Mouse (Mus musculus): ENCODE data around the gene Grik1. TPM values are rescaled to one million over a fixed set of nuclear protein-coding genes. Genes with fewer than 3 reads are reported as not detected.
A peak's percentile ranks its signal among the peaks of the same experiment; 100 is the strongest.

Gene Grik1
- 4.9 and 5.2 TPM in 2 replicates for polyA plus RNA-seq (2016; fragmentation: Nextera tagmentation; extraction: Ambion mirVana)

DNA sequence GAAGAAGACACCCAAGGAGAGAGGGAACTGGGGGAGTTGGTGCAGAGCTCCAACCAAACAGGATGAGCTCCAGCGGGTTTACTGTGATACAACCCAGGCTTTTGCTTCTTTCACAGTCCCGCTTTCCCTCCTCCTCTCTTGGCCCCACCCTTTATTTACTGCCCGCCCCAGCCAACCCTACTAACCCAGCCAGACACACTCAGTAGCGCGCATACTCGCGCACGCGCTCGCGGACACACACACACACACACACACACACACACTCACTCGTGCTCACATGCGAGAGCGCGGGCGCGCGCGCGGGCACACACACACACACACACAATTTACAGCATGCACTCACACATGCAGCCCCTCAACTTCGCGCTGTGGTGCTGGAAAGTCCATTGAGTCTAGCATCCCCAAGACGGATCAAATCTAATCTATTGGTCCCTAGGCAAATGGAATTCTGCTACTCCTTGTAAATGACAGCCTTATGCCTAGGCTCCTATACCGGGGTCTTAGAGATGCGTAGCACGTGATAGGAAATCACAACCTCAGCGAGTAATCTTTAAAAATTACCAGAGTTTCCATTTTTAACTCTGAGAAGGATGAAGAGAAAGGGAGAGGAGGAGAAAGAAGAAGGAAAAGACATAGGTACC lies at the start of gene Grik1:
Gene Grik1, minus strand, starts transcription at position 134 of the 641 bp plus-strand sequence.
- under 1% methylated on average over 25 of the region's 27 CpGs for WGBS
- H3K9me3 ChIP-seq, result no peaks in the 10 kb centered on the region
- peak; percentile 88 for ATAC-seq (ENCODE audit: low FRiP score, low read depth)
- no peaks in the 10 kb centered on the region for H3K36me3 ChIP-seq
- H3K27me3 ChIP-seq, result peaks cover 44% of the 10 kb centered on the region
- peak within 1 kb of the TSS; percentile 48 for H3K4me3 ChIP-seq
- H3K27ac ChIP-seq (replicated peaks), result no peak within 1 kb of the TSS
- 0 out of 2 replicates have a peak, but pooled peaks cover 4% of the 10 kb centered on the region for H3K4me1 ChIP-seq
- H3K4me2 ChIP-seq (replicated peaks), result peak within 1 kb of the TSS; percentile 83
- H3K9ac ChIP-seq (replicated peaks), result peak within 1 kb of the TSS; percentile 48

GRCm38 (mm10) chr16:88294209-88294608 lies 4.1 kb upstream of the Grik1 start:
- Histone ChIP-seq H3K36me3 (no peaks in the 10 kb centered on the region), H3K9me3 (no peaks in the 10 kb centered on the region), H3K27me3 (peaks cover 27% of the 10 kb centered on the region), H3K4me1 (0 out of 2 replicates have a peak, but pooled peaks cover under 1% of the 10 kb centered on the region), H3K9ac (replicated peaks) (no peak overlapping the region), H3K4me2 (replicated peaks) (no peak overlapping the region), H3K27ac (replicated peaks) (no peak overlapping the region), H3K4me3 (no peak overlapping the region)
- 52% methylated on average over 3 of the region's 3 CpGs for WGBS
- ATAC-seq (ENCODE audit: low FRiP score, low read depth), result no peak

- Histone ChIP-seq H3K4me2 (replicated peaks) (peak overlapping the region; percentile 83), H3K4me3 (peak overlapping the region; percentile 48), H3K36me3 (no peaks in the 10 kb centered on the region), H3K4me1 (0 out of 2 replicates have a peak, but pooled peaks cover 4% of the 10 kb centered on the region), H3K9ac (replicated peaks) (peak overlapping the region; percentile 48), H3K9me3 (no peaks in the 10 kb centered on the region), H3K27me3 (peaks cover 44% of the 10 kb centered on the region), H3K27ac (replicated peaks) (no peak overlapping the region)
- under 1% methylated on average over 40 of the region's 40 CpGs for WGBS
- peak; percentile 75 for ATAC-seq (ENCODE audit: low FRiP score, low read depth)
These were observed 514 bp downstream of the Grik1 start for GRCm38 (mm10) chr16:88289421-88290081.

DNA sequence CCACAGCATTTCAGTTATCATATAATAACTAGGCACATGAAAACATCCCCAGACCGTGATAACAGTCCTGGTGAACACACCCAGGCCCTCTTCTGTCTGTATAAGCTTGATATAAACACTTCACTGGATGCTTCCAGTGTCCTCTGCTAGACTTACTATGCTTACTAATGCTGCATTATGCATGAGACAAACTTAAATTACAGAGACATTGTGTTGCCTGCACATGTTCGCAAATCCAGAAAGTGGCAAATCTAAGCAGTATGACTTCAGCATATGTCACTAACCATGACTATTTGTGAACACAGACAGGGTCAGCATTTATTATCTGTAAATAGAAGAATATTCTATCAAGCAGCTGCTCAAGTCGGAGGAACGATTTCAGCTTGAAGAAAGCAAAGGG lies 31.7 kb downstream of the Grik1 start:
- no peak overlapping the region for H3K4me3 ChIP-seq
- WGBS, result 67% methylated on average over 4 of the region's 4 CpGs
- H3K9ac ChIP-seq (replicated peaks), result no peak overlapping the region
- ATAC-seq (ENCODE audit: low FRiP score, low read depth), result no peak
- H3K27ac ChIP-seq (replicated peaks), result no peak overlapping the region
- no peaks in the 10 kb centered on the region for H3K4me1 ChIP-seq
- no peaks in the 10 kb centered on the region for H3K27me3 ChIP-seq
- no peaks in the 10 kb centered on the region for H3K9me3 ChIP-seq
- H3K36me3 ChIP-seq, result no peaks in the 10 kb centered on the region
- no peak overlapping the region for H3K4me2 ChIP-seq (replicated peaks)

DNA sequence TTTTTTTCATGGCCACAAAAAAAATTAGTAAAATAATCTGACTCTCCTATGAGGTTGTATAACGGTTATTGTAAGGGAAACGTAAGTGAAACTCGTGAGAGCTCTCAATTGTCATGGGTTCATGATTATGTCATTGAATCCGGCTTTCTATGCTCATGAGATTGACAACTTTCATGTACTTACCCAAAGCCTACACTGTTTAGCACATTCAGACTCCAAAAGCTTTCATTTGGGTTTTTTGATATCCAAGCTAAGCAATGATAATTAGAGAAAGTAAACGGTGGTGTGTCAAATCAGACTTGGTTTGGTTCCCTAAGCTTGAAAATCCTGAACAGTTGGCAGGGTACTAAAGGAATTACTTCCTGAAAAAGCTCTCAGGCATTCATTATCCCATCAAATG lies 33.0 kb downstream of the Grik1 start:
- WGBS, result 54% methylated on average over 5 of the region's 5 CpGs
- H3K9me3 ChIP-seq, result no peaks in the 10 kb centered on the region
- H3K27ac ChIP-seq (replicated peaks), result no peak overlapping the region
- no peak overlapping the region for H3K4me3 ChIP-seq
- H3K36me3 ChIP-seq, result no peaks in the 10 kb centered on the region
- H3K27me3 ChIP-seq, result no peaks in the 10 kb centered on the region
- H3K4me2 ChIP-seq (replicated peaks), result no peak overlapping the region
- ATAC-seq (ENCODE audit: low FRiP score, low read depth), result no peak
- H3K4me1 ChIP-seq, result no peaks in the 10 kb centered on the region
- no peak overlapping the region for H3K9ac ChIP-seq (replicated peaks)

DNA sequence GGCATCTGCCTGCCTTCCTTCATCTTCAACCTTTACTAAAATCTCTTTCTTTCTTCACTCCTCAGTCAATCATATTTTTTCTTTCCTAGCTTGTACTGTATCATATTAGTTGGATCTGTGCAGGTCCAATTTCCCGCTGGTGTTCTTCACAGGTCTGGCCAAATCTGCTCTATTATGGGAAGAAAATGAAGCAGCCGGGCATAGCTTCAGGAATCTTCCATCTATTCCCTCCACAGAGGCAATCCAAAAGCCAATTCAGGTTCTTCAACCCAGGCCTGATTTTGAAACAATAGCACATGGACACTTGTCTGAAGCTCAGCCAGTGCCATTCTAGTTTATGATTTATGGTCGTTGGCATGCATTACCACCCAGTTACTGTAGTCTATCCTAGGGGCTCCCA lies 34.0 kb downstream of the Grik1 start:
- WGBS, result 86% methylated on average over 3 of the region's 3 CpGs
- no peaks in the 10 kb centered on the region for H3K9me3 ChIP-seq
- no peaks in the 10 kb centered on the region for H3K27me3 ChIP-seq
- H3K4me1 ChIP-seq, result no peaks in the 10 kb centered on the region
- H3K9ac ChIP-seq (replicated peaks), result no peak overlapping the region
- no peak for ATAC-seq (ENCODE audit: low FRiP score, low read depth)
- H3K4me2 ChIP-seq (replicated peaks), result no peak overlapping the region
- no peak overlapping the region for H3K4me3 ChIP-seq
- H3K36me3 ChIP-seq, result no peaks in the 10 kb centered on the region
- H3K27ac ChIP-seq (replicated peaks), result no peak overlapping the region

DNA sequence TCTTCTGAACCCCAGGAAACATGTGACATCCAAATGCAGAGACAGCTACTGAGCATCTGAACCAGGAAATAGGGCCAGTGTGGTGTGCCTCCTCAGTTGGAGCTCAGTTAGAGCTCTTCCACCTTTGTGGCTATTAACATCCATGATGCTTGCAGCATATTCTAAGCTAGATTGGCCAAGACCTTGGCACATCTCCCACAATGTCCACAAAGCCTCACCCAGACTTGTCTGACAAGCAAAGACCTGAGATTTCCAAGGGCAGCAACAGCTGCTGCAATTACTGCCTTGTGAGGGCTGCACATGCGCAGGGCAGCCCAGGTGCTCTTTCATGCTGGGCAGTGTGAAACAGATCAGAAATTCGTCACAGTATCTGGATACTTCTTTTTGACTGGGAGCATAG lies 37.4 kb downstream of the Grik1 start:
- Histone ChIP-seq H3K9ac (replicated peaks) (no peak overlapping the region), H3K27me3 (no peaks in the 10 kb centered on the region), H3K27ac (replicated peaks) (no peak overlapping the region), H3K4me1 (peaks cover 7% of the 10 kb centered on the region; the same call in 1 of the 2 replicates), H3K4me2 (replicated peaks) (no peak overlapping the region), H3K9me3 (no peaks in the 10 kb centered on the region), H3K4me3 (no peak overlapping the region), H3K36me3 (no peaks in the 10 kb centered on the region)
- WGBS, result 88% methylated on average over 2 of the region's 2 CpGs
- ATAC-seq (ENCODE audit: low FRiP score, low read depth), result no peak

- Histone ChIP-seq H3K4me1 (peaks cover 7% of the 10 kb centered on the region; the same call in 1 of the 2 replicates), H3K36me3 (no peaks in the 10 kb centered on the region), H3K27ac (replicated peaks) (no peak overlapping the region), H3K9ac (replicated peaks) (no peak overlapping the region), H3K4me3 (no peak overlapping the region), H3K4me2 (replicated peaks) (no peak overlapping the region), H3K9me3 (no peaks in the 10 kb centered on the region), H3K27me3 (no peaks in the 10 kb centered on the region)
- 66% methylated on average over 5 of the region's 5 CpGs for WGBS
- ATAC-seq (ENCODE audit: low FRiP score, low read depth), result no peak
These were observed 39.0 kb downstream of the Grik1 start for GRCm38 (mm10) chr16:88251049-88251448.

GRCm38 (mm10) chr16:88249825-88250224 lies 40.2 kb downstream of the Grik1 start:
- peaks cover 7% of the 10 kb centered on the region; the same call in 1 of the 2 replicates for H3K4me1 ChIP-seq
- no peaks in the 10 kb centered on the region for H3K36me3 ChIP-seq
- no peaks in the 10 kb centered on the region for H3K9me3 ChIP-seq
- no peaks in the 10 kb centered on the region for H3K27me3 ChIP-seq
- no peak overlapping the region; the same call in 1 of the 2 replicates for H3K4me2 ChIP-seq (replicated peaks)
- no peak overlapping the region for H3K4me3 ChIP-seq
- ATAC-seq (ENCODE audit: low FRiP score, low read depth), result peak; percentile 67
- WGBS, result 16% methylated on average over 3 of the region's 3 CpGs
- no peak overlapping the region for H3K9ac ChIP-seq (replicated peaks)
- no peak overlapping the region; the same call in 1 of the 2 replicates for H3K27ac ChIP-seq (replicated peaks)

GRCm38 (mm10) chr16:88247586-88247985 lies 42.5 kb downstream of the Grik1 start:
- Histone ChIP-seq H3K4me2 (replicated peaks) (no peak overlapping the region), H3K4me1 (peaks cover 7% of the 10 kb centered on the region; the same call in 1 of the 2 replicates), H3K9ac (replicated peaks) (no peak overlapping the region), H3K9me3 (no peaks in the 10 kb centered on the region), H3K27me3 (no peaks in the 10 kb centered on the region), H3K4me3 (no peak overlapping the region), H3K36me3 (no peaks in the 10 kb centered on the region), H3K27ac (replicated peaks) (no peak overlapping the region)
- no peak for ATAC-seq (ENCODE audit: low FRiP score, low read depth)
- WGBS, result 92% methylated on average over 3 of the region's 3 CpGs

DNA sequence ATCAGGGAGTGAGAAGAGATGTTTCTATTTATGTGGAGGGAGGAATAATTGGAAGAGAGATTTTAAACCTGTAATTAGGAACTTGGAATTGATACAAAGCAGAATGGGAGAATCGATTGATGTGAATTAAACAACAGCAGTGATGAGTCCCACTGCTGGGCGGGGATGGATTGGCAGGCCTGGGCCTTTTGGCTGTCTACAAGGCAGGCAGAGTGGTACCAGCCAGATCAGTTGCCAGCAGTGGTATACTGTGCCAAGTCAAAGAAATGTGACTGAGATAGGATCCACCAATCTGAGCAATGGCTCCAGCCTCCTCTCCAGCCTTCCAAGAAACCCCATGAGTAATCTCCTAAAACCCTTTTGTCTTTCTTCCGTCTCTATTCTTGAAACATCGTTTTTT lies 45.4 kb downstream of the Grik1 start:
- H3K4me2 ChIP-seq (replicated peaks), result no peak overlapping the region
- H3K36me3 ChIP-seq, result no peaks in the 10 kb centered on the region
- no peaks in the 10 kb centered on the region for H3K27me3 ChIP-seq
- no peak overlapping the region for H3K9ac ChIP-seq (replicated peaks)
- ATAC-seq (ENCODE audit: low FRiP score, low read depth), result no peak
- no peak overlapping the region for H3K4me3 ChIP-seq
- H3K27ac ChIP-seq (replicated peaks), result no peak overlapping the region
- no peaks in the 10 kb centered on the region for H3K9me3 ChIP-seq
- WGBS, result 82% methylated on average over 4 of the region's 4 CpGs
- H3K4me1 ChIP-seq, result 0 out of 2 replicates have a peak, but pooled peaks cover 2% of the 10 kb centered on the region

DNA sequence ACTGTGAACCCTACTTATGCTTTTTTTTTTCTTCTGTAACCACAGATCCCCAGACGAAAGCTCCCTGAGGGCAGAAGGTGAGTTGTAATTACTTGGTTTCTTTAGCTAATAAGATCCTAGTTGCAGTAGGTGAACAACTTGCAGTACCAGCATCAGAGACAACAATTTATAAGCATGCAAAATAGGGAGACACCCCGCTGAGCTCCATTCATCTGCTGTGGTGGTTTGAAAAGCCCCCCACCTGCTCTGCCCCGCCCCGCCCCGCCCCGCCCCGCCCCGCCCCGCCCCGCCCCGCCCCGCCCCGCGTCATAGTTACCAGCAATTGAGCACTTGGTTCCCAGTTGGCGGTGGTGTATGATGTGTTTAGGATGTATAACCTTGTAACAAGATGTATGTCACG lies 64.4 kb downstream of the Grik1 start:
- Histone ChIP-seq H3K9ac (replicated peaks) (no peak overlapping the region), H3K4me2 (replicated peaks) (no peak overlapping the region), H3K27ac (replicated peaks) (no peak overlapping the region), H3K36me3 (no peaks in the 10 kb centered on the region), H3K4me3 (no peak overlapping the region), H3K9me3 (no peaks in the 10 kb centered on the region), H3K4me1 (no peaks in the 10 kb centered on the region), H3K27me3 (no peaks in the 10 kb centered on the region)
- ATAC-seq (ENCODE audit: low FRiP score, low read depth), result no peak
- WGBS, result 47% methylated on average over 16 of the region's 16 CpGs

All from midbrain, embryonic 12.5 days (tissue).